Mouse (Mus musculus) forebrain, postnatal 0 days (tissue): Measurements from ENCODE around the gene Adora3. TPM values are rescaled to one million over a fixed set of nuclear protein-coding genes. Genes with fewer than 3 reads are reported as not detected.

Experiments used
- ATAC-seq: fragments of 200-750 bp; cut with Nextera tagmentation; 2 replicates; pipeline ENCODE4 v1.8.0; 2017; ENCODE audit warnings: mild to moderate bottlenecking, moderate library complexity
- DNase-seq: peaks from one replicate; pipeline ENCODE4 v3.0.0-alpha.2; 2015
- H3K27ac ChIP-seq: fragments of 300-500 bp; sonication (generic); 2 replicates; pipeline ENCODE4 v1.5.1; 2014; ENCODE audit warnings: low read depth, mild to moderate bottlenecking, antibody characterized with exemption, low read length, moderate library complexity, mixed read lengths
- H3K27me3 ChIP-seq: fragments of 300-500 bp; sonication (generic); 2 replicates; pipeline ENCODE4 v1.6.1; 2014; ENCODE audit warnings: mild to moderate bottlenecking, low read length, mixed read lengths; ENCODE audit not compliant: insufficient read depth
- H3K36me3 ChIP-seq: fragments of 300-500 bp; sonication (generic); 2 replicates; pipeline ENCODE4 v1.6.1; 2014; ENCODE audit warnings: mild to moderate bottlenecking, moderate library complexity; ENCODE audit not compliant: insufficient read depth
- H3K4me1 ChIP-seq: fragments of 300-500 bp; sonication (generic); 2 replicates; pipeline ENCODE4 v1.6.1; 2014; ENCODE audit warnings: antibody characterized with exemption; ENCODE audit not compliant: insufficient read depth
- H3K4me2 ChIP-seq: fragments of 300-500 bp; sonication (generic); 2 replicates; pipeline ENCODE4 v1.6.1; 2014; ENCODE audit warnings: low read depth, mild to moderate bottlenecking, moderate library complexity
- H3K4me3 ChIP-seq: fragments of 300-500 bp; sonication (generic); 2 replicates; pipeline ENCODE4 v1.5.1; 2014; ENCODE audit warnings: low read depth, low read length, mixed read lengths
- H3K9ac ChIP-seq: fragments of 300-500 bp; sonication (generic); 2 replicates; pipeline ENCODE4 v1.6.1; 2014; ENCODE audit warnings: mild to moderate bottlenecking
- H3K9me3 ChIP-seq: fragments of 300-500 bp; sonication (generic); 2 replicates; pipeline ENCODE4 v1.6.1; 2016; ENCODE audit warnings: low read length
- CTCF ChIP-seq: sonication (generic); IDR thresholded peaks from 2 replicates; pipeline ENCODE4 v1.5.1; 2016; ENCODE audit warnings: antibody characterized with exemption, control low read depth, low read depth
- WGBS: fragments of 180-500 bp; shearing (Covaris S2); extraction: QIAGEN DNeasy Blood & Tissue Kit; methylation state at CpG from one replicate; pipeline ENCODE4 v1.1.7; 2014; 5-methylcytosine and 5-hydroxymethylcytosine counted together
- polyA plus RNA-seq: library from polyadenylated mRNA; unstranded; fragments of >200 nt; fragmentation: Nextera tagmentation; extraction: Ambion mirVana; gene quantifications from 2 replicates; pipeline ENCODE4 v1.2.1, GENCODE M21; 2015
- total RNA-seq: library from RNA; depleted of rRNA; stranded (reverse); fragments of >200 nt; gene quantifications from 2 replicates; pipeline ENCODE4 v1.2.3, GENCODE M21; 2014

Gene Adora3
- total and polyA plus RNA-seq, 2 experiments from 2014 or later, result 0.14 to 0.35 TPM

DNA sequence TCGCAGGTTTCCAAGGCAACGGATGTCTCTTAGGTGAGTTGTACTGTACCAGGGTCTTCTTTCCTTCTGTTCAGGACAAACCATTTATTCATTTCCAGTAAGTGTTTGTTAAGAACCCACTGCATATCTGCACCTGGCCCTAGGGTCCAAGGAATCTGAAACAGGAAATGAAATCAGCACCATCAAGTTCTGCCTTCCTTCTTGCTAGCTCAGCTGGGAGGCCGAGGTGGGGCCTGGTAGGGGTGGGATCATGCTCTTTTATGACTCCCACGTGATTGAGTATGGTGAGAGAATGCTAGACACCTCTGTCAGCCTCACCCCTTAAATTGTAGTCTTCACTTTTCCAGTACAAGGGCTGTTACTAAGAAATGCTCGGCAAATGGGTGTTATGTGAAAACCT is 13.1 kb upstream of the Adora3 start:
- Histone ChIP-seq H3K27me3 (no peaks in the 10 kb centered on the region), H3K4me2 (no peak overlapping the region), H3K9me3 (no peaks in the 10 kb centered on the region), H3K4me1 (no peaks in the 10 kb centered on the region), H3K4me3 (no peak overlapping the region), H3K9ac (no peak overlapping the region), H3K27ac (no peak overlapping the region), H3K36me3 (no peaks in the 10 kb centered on the region)
- ATAC-seq (no peak), DNase-seq (no peak)
- WGBS, result 73% methylated on average over 5 of the region's 5 CpGs
- no peak for TF ChIP-seq CTCF

DNA sequence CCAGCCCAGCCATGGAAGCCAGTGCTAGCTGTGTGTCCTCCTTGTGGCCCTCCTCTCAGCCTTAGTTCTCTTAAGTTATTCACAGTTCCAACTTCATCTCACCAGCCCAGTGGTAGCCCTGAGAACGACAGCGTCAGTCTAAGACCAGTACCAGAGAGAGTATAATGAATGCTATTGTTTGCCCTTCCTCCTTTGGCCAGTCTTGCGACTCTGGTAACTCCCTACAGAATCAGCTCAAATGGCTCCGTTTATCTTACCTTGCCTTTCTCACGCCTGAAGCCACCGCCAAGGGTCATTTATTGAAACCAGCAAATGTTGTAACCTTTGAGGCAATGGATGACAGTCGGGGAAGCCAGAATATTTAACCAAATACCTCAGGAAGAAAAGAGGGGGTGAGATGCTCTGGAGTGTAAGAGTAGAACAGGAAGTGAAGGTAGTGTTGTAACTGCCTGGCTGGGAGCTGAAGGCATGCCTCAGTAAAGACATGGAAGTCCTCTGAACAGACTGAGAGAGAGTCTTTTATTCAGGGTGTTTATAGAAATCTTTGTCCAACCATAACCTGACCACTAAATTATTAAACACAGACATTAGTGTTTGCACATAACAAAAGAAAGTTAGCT is 8.8 kb upstream of the Adora3 start:
- Histone ChIP-seq H3K9ac (no peak overlapping the region), H3K36me3 (no peaks in the 10 kb centered on the region), H3K27ac (no peak overlapping the region), H3K4me2 (no peak overlapping the region), H3K4me1 (no peaks in the 10 kb centered on the region), H3K27me3 (no peaks in the 10 kb centered on the region), H3K4me3 (no peak overlapping the region), H3K9me3 (no peaks in the 10 kb centered on the region)
- 37% methylated on average over 7 of the region's 7 CpGs for WGBS
- TF ChIP-seq CTCF, result no peak
- no peak for ATAC-seq
- DNase-seq, result no peak

DNA sequence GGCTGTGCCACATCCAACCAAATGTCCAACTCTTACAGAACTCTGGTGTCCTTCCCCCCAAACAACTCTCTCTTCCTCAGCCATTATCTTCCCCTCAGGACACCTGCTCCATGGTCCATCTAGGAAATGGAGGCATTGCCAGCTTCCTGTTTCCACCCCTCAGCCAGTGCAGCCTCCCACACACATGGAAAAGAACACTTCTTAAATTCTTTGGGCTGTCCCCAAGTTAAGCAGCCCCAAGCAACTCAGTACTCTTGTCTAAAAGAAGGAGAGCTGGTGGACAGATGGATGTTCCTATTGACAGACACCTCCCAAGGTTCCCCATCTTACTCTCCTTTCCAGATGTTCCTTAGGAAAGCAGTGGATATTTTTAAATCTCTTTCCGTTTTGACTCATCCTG is 6.5 kb upstream of the Adora3 start:
- 78% methylated on average over 1 of the region's 1 CpGs for WGBS
- no peaks in the 10 kb centered on the region for H3K4me1 ChIP-seq
- no peaks in the 10 kb centered on the region for H3K36me3 ChIP-seq
- DNase-seq (no peak), ATAC-seq (no peak)
- no peak for TF ChIP-seq CTCF
- no peaks in the 10 kb centered on the region for H3K27me3 ChIP-seq
- no peak overlapping the region for H3K9ac ChIP-seq
- H3K27ac ChIP-seq, result no peak overlapping the region
- no peak overlapping the region for H3K4me2 ChIP-seq
- no peaks in the 10 kb centered on the region for H3K9me3 ChIP-seq
- no peak overlapping the region for H3K4me3 ChIP-seq

DNA sequence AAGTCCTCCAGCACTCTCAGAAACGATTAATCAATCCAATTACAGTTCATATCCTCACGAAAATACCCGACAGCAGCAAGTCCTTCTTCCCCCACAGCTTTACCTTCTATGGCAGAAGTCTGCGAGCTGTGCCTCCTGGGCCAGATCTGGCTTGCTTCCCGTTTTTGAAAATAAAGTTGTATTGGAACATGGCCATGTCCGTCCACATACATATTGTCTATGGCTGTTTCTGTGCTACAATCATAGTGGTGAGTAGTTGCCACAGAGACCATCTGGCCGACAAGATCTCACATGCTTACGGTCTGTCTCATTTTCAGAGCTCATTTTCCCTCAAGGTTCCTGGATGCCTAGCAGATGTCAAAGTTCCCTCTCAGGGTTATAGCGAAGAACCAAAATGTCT is 5.5 kb upstream of the Adora3 start:
- TF ChIP-seq CTCF, result no peak
- Histone ChIP-seq H3K27me3 (no peaks in the 10 kb centered on the region), H3K4me1 (no peaks in the 10 kb centered on the region), H3K27ac (no peak overlapping the region), H3K9me3 (no peaks in the 10 kb centered on the region), H3K4me3 (no peak overlapping the region), H3K4me2 (no peak overlapping the region), H3K36me3 (no peaks in the 10 kb centered on the region), H3K9ac (no peak overlapping the region)
- DNase-seq (peak; percentile 20), ATAC-seq (peak; percentile 65)
- 66% methylated on average over 9 of the region's 9 CpGs for WGBS

DNA sequence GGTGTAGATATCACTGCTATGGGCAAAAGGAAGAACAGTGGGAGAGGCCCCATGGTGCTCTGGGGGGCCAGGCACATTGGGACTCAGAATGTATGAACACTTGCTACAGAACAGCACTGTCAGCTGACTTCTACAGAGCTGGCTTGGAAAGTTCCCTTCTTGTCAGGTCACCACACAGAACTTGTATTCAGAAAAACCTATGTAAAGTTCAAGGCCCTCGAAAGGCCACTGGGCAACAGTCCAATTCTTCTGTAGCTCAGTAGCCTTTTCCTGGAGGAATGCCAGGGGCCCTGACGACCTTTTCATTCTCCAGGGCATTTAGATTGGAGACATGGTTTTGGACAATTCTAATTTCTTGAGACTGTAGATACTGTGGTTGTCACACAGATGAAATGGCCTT is 2.5 kb upstream of the Adora3 start:
- 32% methylated on average over 2 of the region's 2 CpGs for WGBS
- H3K36me3 ChIP-seq, result no peaks in the 10 kb centered on the region
- no peak overlapping the region for H3K27ac ChIP-seq
- H3K27me3 ChIP-seq, result no peaks in the 10 kb centered on the region
- DNase-seq (peak; percentile 5), ATAC-seq (no peak)
- peaks cover 4% of the 10 kb centered on the region; the same call in 1 of the 2 replicates for H3K4me1 ChIP-seq
- no peak overlapping the region for H3K4me3 ChIP-seq
- no peak for TF ChIP-seq CTCF
- no peak overlapping the region for H3K9ac ChIP-seq
- H3K9me3 ChIP-seq, result no peaks in the 10 kb centered on the region
- H3K4me2 ChIP-seq, result no peak overlapping the region

DNA sequence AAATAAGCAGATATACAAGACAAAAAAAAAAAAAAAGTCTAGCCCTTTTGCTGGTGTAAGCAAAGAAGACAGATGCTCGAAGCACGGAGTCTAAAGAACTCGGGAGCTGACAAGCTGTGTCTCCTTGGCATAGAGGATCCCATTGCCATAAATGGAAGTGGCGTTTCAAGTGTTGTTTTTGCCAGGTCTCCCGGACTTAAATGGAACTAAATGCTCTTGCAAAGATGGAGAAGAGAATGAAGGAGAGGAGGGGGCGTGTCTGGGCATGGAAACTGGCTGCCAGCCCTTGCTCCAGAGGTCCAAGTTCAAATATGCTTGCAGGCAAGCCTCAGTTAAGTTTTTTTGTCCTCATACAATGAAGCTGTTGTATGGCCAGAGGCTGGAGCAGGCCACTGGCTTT is 1.4 kb downstream of the Adora3 start:
- H3K4me2 ChIP-seq, result peak overlapping the region; percentile 21; the same call in 1 of the 2 replicates
- peaks cover 4% of the 10 kb centered on the region; the same call in 1 of the 2 replicates for H3K4me1 ChIP-seq
- DNase-seq (peak; percentile 56), ATAC-seq (peak; percentile 87)
- peak overlapping the region; percentile 35; the same call in 1 of the 2 replicates for H3K27ac ChIP-seq
- no peak for TF ChIP-seq CTCF
- no peak overlapping the region for H3K4me3 ChIP-seq
- 26% methylated on average over 6 of the region's 6 CpGs for WGBS
- no peaks in the 10 kb centered on the region for H3K27me3 ChIP-seq
- H3K36me3 ChIP-seq, result no peaks in the 10 kb centered on the region
- H3K9me3 ChIP-seq, result no peaks in the 10 kb centered on the region
- H3K9ac ChIP-seq, result no peak overlapping the region

DNA sequence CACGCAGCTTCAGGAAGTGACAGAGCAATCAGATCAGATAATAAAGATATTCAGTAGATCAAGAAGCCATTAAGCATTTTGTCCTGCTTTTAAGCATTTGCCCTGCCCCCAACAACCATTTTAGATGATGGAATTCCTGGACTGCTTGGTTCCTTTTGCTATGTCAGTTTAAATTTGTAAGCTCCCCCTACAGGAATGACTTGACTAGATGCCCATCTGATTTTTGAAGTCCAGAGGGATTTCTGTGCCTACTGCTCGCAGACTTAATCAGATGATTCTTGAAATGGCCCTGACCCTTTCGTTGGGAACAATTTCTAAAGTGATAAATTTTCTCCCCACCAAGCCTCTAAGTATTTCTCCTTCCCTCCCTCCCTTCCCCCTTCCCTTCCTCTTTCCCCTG is 1.9 kb downstream of the Adora3 start:
- DNase-seq, result peak; percentile 17
- ATAC-seq, result peak; percentile 24; the same call in 1 of the 2 replicates
- peaks cover 4% of the 10 kb centered on the region; the same call in 1 of the 2 replicates for H3K4me1 ChIP-seq
- WGBS, result 61% methylated on average over 3 of the region's 3 CpGs
- TF ChIP-seq CTCF, result 0 out of 2 replicates have a peak, but pooled peaks have one; percentile 8
- no peaks in the 10 kb centered on the region for H3K9me3 ChIP-seq
- no peaks in the 10 kb centered on the region for H3K27me3 ChIP-seq
- no peak overlapping the region for H3K4me3 ChIP-seq
- no peak overlapping the region for H3K9ac ChIP-seq
- H3K4me2 ChIP-seq, result no peak overlapping the region
- peak overlapping the region; percentile 35; the same call in 1 of the 2 replicates for H3K27ac ChIP-seq
- H3K36me3 ChIP-seq, result no peaks in the 10 kb centered on the region
